8 mouse cellular contexts compared by ENCODE assay signal in genomic region chr1:40324457-40324856, GRCm38 (mm10). TPM values are rescaled to one million over a fixed set of nuclear protein-coding genes. Genes with fewer than 3 reads are reported as not detected.
DNase-seq lines count a peak whose midpoint lies in the region; ATAC-seq lines count a peak whose summit lies in the region.

Il1rl2 (plus strand) TSS chr1:40324610.

- peak within 1 kb of the TSS; percentile 51 for H3K4me3 ChIP-seq in heart, embryonic 13.5 days

- peak within 1 kb of the TSS; percentile 74 for H3K4me2 ChIP-seq in heart, embryonic 13.5 days

- 0 out of 2 replicates have a peak, but pooled peaks have one; percentile 44 for ATAC-seq in heart, embryonic 13.5 days (ENCODE audit: extremely low read depth, insufficient number of reproducible peaks, low FRiP score, low TSS enrichment)

- H3K9ac ChIP-seq in heart, embryonic 13.5 days, result peak within 1 kb of the TSS; percentile 75

- DNase-seq in adrenal gland, postnatal 10 days, result peak; percentile 10
- DNase-seq in adrenal gland, adult (ENCODE audit: inconsistent age in 2 of 2, low spot score in 1 of 2), result no peak
- DNase-seq in embryo, embryonic 11 days, result peak; percentile 61
- DNase-seq in kidney, postnatal 10 days, result peak; percentile 65
- DNase-seq in lung, postnatal 4 days, result peak; percentile 72 to 75
- DNase-seq in thymus, adult 18-20 months, result peak; percentile 5 to 41
- DNase-seq in urinary bladder, postnatal 4 days (ENCODE audit: low spot score in 2 of 2), result no peak

- no peak within 1 kb of the TSS; the same call in 1 of the 2 replicates for H3K27ac ChIP-seq in heart, embryonic 13.5 days (replicated peaks)

- peaks cover 38% of the 10 kb centered on the region for H3K27me3 ChIP-seq in heart, embryonic 13.5 days (replicated peaks)

- H3K9me3 ChIP-seq in heart, embryonic 13.5 days, result no peaks in the 10 kb centered on the region

- peaks cover 13% of the 10 kb centered on the region for H3K4me1 ChIP-seq in heart, embryonic 13.5 days

- no peaks in the 10 kb centered on the region for H3K36me3 ChIP-seq in heart, embryonic 13.5 days

- WGBS in heart, embryonic 13.5 days, result 39% methylated on average over 6 of the region's 6 CpGs

RNA-seq across cellular contexts. Expression of gene Il1rl2, which starts in this region (rescaled TPM):
- total RNA-seq in adrenal gland, postnatal 10 days (2021), result 1 to 10 TPM; 4.3 to 5.1 TPM
- polyA plus RNA-seq in heart, embryonic 13.5 days (2015; fragmentation: Nextera tagmentation; extraction: Ambion mirVana), result 3.5 and 3.8 TPM in 2 replicates

Comparison
In these comparisons a context has a peak if more than half of its experiments do, and no peak if none do; other contexts are left out.
1. DNase-seq: peak in adrenal gland, postnatal 10 days (single experiment), embryo, embryonic 11 days (single experiment), kidney, postnatal 10 days (single experiment), lung, postnatal 4 days (2 of 2) and thymus, adult 18-20 months (2 of 2); none in adrenal gland, adult (0 of 2) and urinary bladder, postnatal 4 days (0 of 2).